Mouse (Mus musculus) forebrain, embryonic 16.5 days (tissue): ENCODE data around the gene Dab2. TPM values are rescaled to one million over a fixed set of nuclear protein-coding genes. Genes with fewer than 3 reads are reported as not detected.

Experiments used
- ATAC-seq: fragments of 200-750 bp; cut with Nextera tagmentation; 2 replicates; pipeline ENCODE4 v1.8.0; 2017; ENCODE audit warnings: mild to moderate bottlenecking, moderate library complexity
- H3K27ac ChIP-seq: fragments of 300-500 bp; sonication (generic); 2 replicates; pipeline ENCODE4 v1.5.1; 2014; ENCODE audit warnings: low read length, control low read depth
- H3K27me3 ChIP-seq: fragments of 300-500 bp; sonication (generic); replicated peaks from 2 replicates; pipeline ENCODE4 v1.6.1; 2014; ENCODE audit warnings: low read length; ENCODE audit not compliant: control insufficient read depth, insufficient read depth
- H3K36me3 ChIP-seq: fragments of 300-500 bp; sonication (generic); 2 replicates; pipeline ENCODE4 v1.6.1; 2014; ENCODE audit not compliant: control insufficient read depth, insufficient read depth
- H3K4me1 ChIP-seq: fragments of 300-500 bp; sonication (generic); replicated peaks from 2 replicates; pipeline ENCODE4 v1.6.1; 2014; ENCODE audit warnings: low read length; ENCODE audit not compliant: control insufficient read depth, insufficient read depth
- H3K4me2 ChIP-seq: fragments of 300-500 bp; sonication (generic); 2 replicates; pipeline ENCODE4 v1.6.1; 2014; ENCODE audit warnings: mild to moderate bottlenecking, low read length, control low read depth
- H3K4me3 ChIP-seq: fragments of 300-500 bp; sonication (generic); replicated peaks from 2 replicates; pipeline ENCODE4 v1.5.1; 2014; ENCODE audit warnings: mild to moderate bottlenecking, low read length, control low read depth
- H3K9ac ChIP-seq: fragments of 300-500 bp; sonication (generic); replicated peaks from 2 replicates; pipeline ENCODE4 v1.6.1; 2014; ENCODE audit warnings: low read depth, low read length, control low read depth
- H3K9me3 ChIP-seq: fragments of 300-500 bp; sonication (generic); 2 replicates; pipeline ENCODE4 v1.6.1; 2016; ENCODE audit warnings: low read length; ENCODE audit not compliant: control insufficient read depth
- WGBS: fragments of 180-500 bp; shearing (Covaris S2); extraction: QIAGEN DNeasy Blood & Tissue Kit; methylation state at CpG from one replicate; pipeline ENCODE4 v1.1.7; 2014; 5-methylcytosine and 5-hydroxymethylcytosine counted together
- polyA plus RNA-seq: library from polyadenylated mRNA; unstranded; fragments of >200 nt; fragmentation: Nextera tagmentation; extraction: Ambion mirVana; gene quantifications from 2 replicates; pipeline ENCODE4 v1.2.1, GENCODE M21; 2015

Gene Dab2
- 13.1 and 17.3 TPM in 2 replicates for polyA plus RNA-seq

- Histone ChIP-seq H3K4me1 (no peaks in the 10 kb centered on the region), H3K9ac (no peak within 1 kb of the TSS), H3K36me3 (no peaks in the 10 kb centered on the region), H3K9me3 (no peaks in the 10 kb centered on the region), H3K4me3 (no peak within 1 kb of the TSS), H3K27ac (no peak within 1 kb of the TSS), H3K27me3 (no peaks in the 10 kb centered on the region), H3K4me2 (no peak within 1 kb of the TSS)
- WGBS, result 82% methylated on average over 3 of the region's 3 CpGs
- no peak for ATAC-seq
These were observed at the start of gene Dab2 for GRCm38 (mm10) chr15:6299554-6299953. Gene Dab2, plus strand, starts transcription at chr15:6299788.

GRCm38 (mm10) chr15:6253471-6253870 lies 46.1 kb upstream of the Dab2 start:
- Histone ChIP-seq H3K36me3 (no peaks in the 10 kb centered on the region), H3K9ac (no peak overlapping the region), H3K4me3 (no peak overlapping the region), H3K9me3 (no peaks in the 10 kb centered on the region), H3K4me1 (no peaks in the 10 kb centered on the region), H3K27me3 (no peaks in the 10 kb centered on the region), H3K27ac (no peak overlapping the region), H3K4me2 (no peak overlapping the region)
- no peak for ATAC-seq
- 91% methylated on average over 2 of the region's 2 CpGs for WGBS

GRCm38 (mm10) chr15:6254383-6254782 lies 45.2 kb upstream of the Dab2 start:
- Histone ChIP-seq H3K27ac (no peak overlapping the region), H3K36me3 (no peaks in the 10 kb centered on the region), H3K4me1 (no peaks in the 10 kb centered on the region), H3K4me3 (no peak overlapping the region), H3K4me2 (no peak overlapping the region), H3K27me3 (no peaks in the 10 kb centered on the region), H3K9me3 (no peaks in the 10 kb centered on the region), H3K9ac (no peak overlapping the region)
- WGBS, result 100% methylated on average over 2 of the region's 2 CpGs
- ATAC-seq, result no peak

- no peak overlapping the region for H3K4me2 ChIP-seq
- H3K36me3 ChIP-seq, result no peaks in the 10 kb centered on the region
- no peak overlapping the region for H3K9ac ChIP-seq
- no peak for ATAC-seq
- H3K4me3 ChIP-seq, result no peak overlapping the region
- 89% methylated on average over 2 of the region's 2 CpGs for WGBS
- H3K27ac ChIP-seq, result no peak overlapping the region
- no peaks in the 10 kb centered on the region for H3K9me3 ChIP-seq
- no peaks in the 10 kb centered on the region for H3K27me3 ChIP-seq
- H3K4me1 ChIP-seq, result no peaks in the 10 kb centered on the region
These were observed 42.5 kb upstream of the Dab2 start for GRCm38 (mm10) chr15:6257049-6257448.

GRCm38 (mm10) chr15:6259957-6260740 lies 39.4 kb upstream of the Dab2 start:
- no peak for ATAC-seq
- H3K36me3 ChIP-seq, result no peaks in the 10 kb centered on the region
- no peak overlapping the region for H3K4me3 ChIP-seq
- H3K27ac ChIP-seq, result no peak overlapping the region
- H3K9ac ChIP-seq, result no peak overlapping the region
- no peaks in the 10 kb centered on the region for H3K27me3 ChIP-seq
- H3K4me2 ChIP-seq, result no peak overlapping the region
- H3K9me3 ChIP-seq, result no peaks in the 10 kb centered on the region
- H3K4me1 ChIP-seq, result no peaks in the 10 kb centered on the region
- WGBS, result 65% methylated on average over 3 of the region's 3 CpGs

- ATAC-seq, result no peak
These were observed 38.7 kb upstream of the Dab2 start for GRCm38 (mm10) chr15:6260741-6261430.

GRCm38 (mm10) chr15:6267147-6267758 lies 32.3 kb upstream of the Dab2 start:
- Histone ChIP-seq H3K36me3 (no peaks in the 10 kb centered on the region), H3K9me3 (no peaks in the 10 kb centered on the region)
- WGBS, result 81% methylated on average over 3 of the region's 3 CpGs

More at GRCm38 (mm10) chr15:6260741-6261430, 38.7 kb upstream of the Dab2 start:
- no peak overlapping the region for H3K27ac ChIP-seq
- H3K9ac ChIP-seq, result no peak overlapping the region
- H3K36me3 ChIP-seq, result no peaks in the 10 kb centered on the region
- no peak overlapping the region for H3K4me2 ChIP-seq
- H3K27me3 ChIP-seq, result no peaks in the 10 kb centered on the region
- H3K4me1 ChIP-seq, result no peaks in the 10 kb centered on the region
- 72% methylated on average over 6 of the region's 6 CpGs for WGBS
- H3K4me3 ChIP-seq, result no peak overlapping the region
- H3K9me3 ChIP-seq, result no peaks in the 10 kb centered on the region

GRCm38 (mm10) chr15:6278606-6279468 lies 20.8 kb upstream of the Dab2 start:
- Histone ChIP-seq H3K4me3 (no peak overlapping the region), H3K36me3 (no peaks in the 10 kb centered on the region), H3K27me3 (no peaks in the 10 kb centered on the region), H3K9ac (no peak overlapping the region), H3K4me1 (peaks cover 4% of the 10 kb centered on the region), H3K4me2 (no peak overlapping the region), H3K27ac (no peak overlapping the region), H3K9me3 (no peaks in the 10 kb centered on the region)
- 71% methylated on average over 11 of the region's 11 CpGs for WGBS
- ATAC-seq, result no peak

More at GRCm38 (mm10) chr15:6267147-6267758, 32.3 kb upstream of the Dab2 start:
- no peak overlapping the region for H3K27ac ChIP-seq
- no peak overlapping the region for H3K9ac ChIP-seq
- H3K27me3 ChIP-seq, result no peaks in the 10 kb centered on the region
- H3K4me2 ChIP-seq, result no peak overlapping the region
- no peaks in the 10 kb centered on the region for H3K4me1 ChIP-seq
- no peak overlapping the region for H3K4me3 ChIP-seq
- ATAC-seq, result no peak
